In genomic region chr6:134926338-134926705, GRCm38 (mm10) we compare ENCODE assay signal across 8 mouse cellular contexts. TPM values are rescaled to one million over a fixed set of nuclear protein-coding genes. Genes with fewer than 3 reads are reported as not detected.
DNase-seq lines count a peak whose midpoint lies in the region; ATAC-seq and TF ChIP-seq lines count a peak whose summit lies in the region.

No protein-coding gene starts in this region.

- H3K4me1 ChIP-seq in heart, embryonic 13.5 days = peaks cover 61% of the 10 kb centered on the region
- no peaks in the 10 kb centered on the region for H3K4me1 ChIP-seq in ES-Bruce4 (ENCODE audit: control insufficient read depth, insufficient read depth, low read length)
- H3K4me1 ChIP-seq in forebrain, postnatal 0 days (ENCODE audit: insufficient read depth) = peaks cover 3% of the 10 kb centered on the region; the same call in 1 of the 2 replicates

- no peak for DNase-seq in heart, postnatal 25 days (ENCODE audit: low spot score)
- no peak for DNase-seq in forebrain, postnatal 0 days
- DNase-seq in embryo, embryonic 10.5 days (ENCODE audit: low spot score) = no peak
- DNase-seq in cerebellum, postnatal 25 days = no peak
- DNase-seq in Muller cell, postnatal 12 days (ENCODE audit: inconsistent ontology term) = no peak

- TF ChIP-seq CTCF in ES-Bruce4 (IDR thresholded peaks at IDR 0.05; ENCODE audit: low read depth, low read length) = no peak
- no peak for TF ChIP-seq CTCF in forebrain, postnatal 0 days (IDR thresholded peaks at IDR 0.05; ENCODE audit: low read depth)

- no peak for ATAC-seq in heart, embryonic 13.5 days (ENCODE audit: extremely low read depth, insufficient number of reproducible peaks, low FRiP score, low TSS enrichment)
- ATAC-seq in forebrain, postnatal 0 days = no peak

- peak overlapping the region; percentile 92 for H3K9ac ChIP-seq in heart, embryonic 13.5 days
- H3K9ac ChIP-seq in ES-Bruce4 (ENCODE audit: low read depth, poor library complexity, severe bottlenecking) = peak overlapping the region; percentile 90
- peak overlapping the region; percentile 76 for H3K9ac ChIP-seq in forebrain, postnatal 0 days

- H3K4me3 ChIP-seq in heart, embryonic 13.5 days = peak overlapping the region; percentile 64
- peak overlapping the region; percentile 63 for H3K4me3 ChIP-seq in ES-Bruce4 (ENCODE audit: low read depth, low read length)
- H3K4me3 ChIP-seq in forebrain, postnatal 0 days (ENCODE audit: low read depth, low read length) = peak overlapping the region; percentile 61
- peak overlapping the region; percentile 71 for H3K4me3 ChIP-seq in macrophage (ENCODE audit: inconsistent target)

- no peaks in the 10 kb centered on the region for H3K9me3 ChIP-seq in heart, embryonic 13.5 days
- no peaks in the 10 kb centered on the region for H3K9me3 ChIP-seq in ES-Bruce4 (replicated peaks; ENCODE audit: control insufficient read depth, insufficient read depth, low read length, poor library complexity, severe bottlenecking)
- H3K9me3 ChIP-seq in forebrain, postnatal 0 days (ENCODE audit: low read length) = no peaks in the 10 kb centered on the region

- no peak for TF ChIP-seq EP300 in ES-Bruce4 (IDR thresholded peaks at IDR 0.05; ENCODE audit: insufficient read depth, low read depth, low read length)

- WGBS in heart, embryonic 13.5 days = 38% methylated on average over 3 of the region's 3 CpGs
- WGBS in forebrain, postnatal 0 days = 25% methylated on average over 3 of the region's 3 CpGs
- 13% methylated on average over 3 of the region's 3 CpGs for WGBS in macrophage (ENCODE audit: missing documents)

- peaks cover 74% of the 10 kb centered on the region for H3K79me2 ChIP-seq in macrophage (ENCODE audit: inconsistent target)

- peak overlapping the region; percentile 99 for H3K27ac ChIP-seq in heart, embryonic 13.5 days (replicated peaks)
- H3K27ac ChIP-seq in ES-Bruce4 (ENCODE audit: insufficient read depth, low read length) (peak overlapping the region; percentile 45; the same call in 1 of the 2 replicates), macrophage (peak overlapping the region; percentile 95)
- peak overlapping the region; percentile 90 for H3K27ac ChIP-seq in forebrain, postnatal 0 days (ENCODE audit: low read depth, low read length)

- H3K4me2 ChIP-seq in heart, embryonic 13.5 days = peak overlapping the region; percentile 91
- peak overlapping the region; percentile 90 for H3K4me2 ChIP-seq in forebrain, postnatal 0 days (ENCODE audit: low read depth)

- no peak for TF ChIP-seq POLR2A in ES-Bruce4 (IDR thresholded peaks at IDR 0.05; ENCODE audit: insufficient read depth, low read length)

- H3K36me3 ChIP-seq in heart, embryonic 13.5 days = peaks cover 22% of the 10 kb centered on the region
- peaks cover 13% of the 10 kb centered on the region; the same call in 1 of the 2 replicates for H3K36me3 ChIP-seq in ES-Bruce4 (ENCODE audit: control insufficient read depth, insufficient read depth, low read length, poor library complexity, severe bottlenecking)
- H3K36me3 ChIP-seq in forebrain, postnatal 0 days (ENCODE audit: insufficient read depth) = no peaks in the 10 kb centered on the region
- no peaks in the 10 kb centered on the region for H3K36me3 ChIP-seq in macrophage (ENCODE audit: inconsistent target)

- H3K27me3 ChIP-seq in heart, embryonic 13.5 days (replicated peaks) = no peaks in the 10 kb centered on the region
- H3K27me3 ChIP-seq in ES-Bruce4 (ENCODE audit: control insufficient read depth, insufficient read depth, low read length, poor library complexity, severe bottlenecking) = no peaks in the 10 kb centered on the region
- no peaks in the 10 kb centered on the region for H3K27me3 ChIP-seq in forebrain, postnatal 0 days (ENCODE audit: insufficient read depth, low read length)

- intact Hi-C loops in heart, postnatal 25 days (cut with DNase I) = no loop called here

RNA-seq across cellular contexts. Expression of gene Cdkn1b, which starts 6.1 kb away (rescaled TPM):
- 14.4 and 17.4 TPM in 2 replicates for polyA plus RNA-seq in heart, embryonic 13.5 days (2015; fragmentation: Nextera tagmentation; extraction: Ambion mirVana)
- 10 to 100 TPM; 40.3 to 49.5 TPM for total RNA-seq in heart, postnatal 25 days (2021)
- polyA plus RNA-seq in ES-Bruce4 (2011; ENCODE audit: insufficient read depth, insufficient read length, low read depth, missing spikeins) (37.2 and 38.4 TPM in 2 replicates), macrophage (2018) (13.0 to 49.2 TPM (median 33.8 TPM) in 3 replicates)
- total RNA-seq in forebrain, postnatal 0 days (2014; rRNA removed) = 89.0 and 102 TPM in 2 replicates
- 36.0 and 44.0 TPM in 2 replicates for polyA plus RNA-seq in forebrain, postnatal 0 days (2015; fragmentation: Nextera tagmentation; extraction: Ambion mirVana)
- 10 to 100 TPM; 14.1 to 72.0 (median 31.5) TPM for total RNA-seq in macrophage (2018; cell fraction: chromatin; rRNA removed)
- 10 to 100 TPM; 12.9 to 44.8 (median 20.9) TPM for total RNA-seq in macrophage (2018; cell fraction: cytosol; rRNA removed)
- total RNA-seq in macrophage (2018; cell fraction: nucleus; rRNA removed) = 10 to 100 TPM; 18.9 to 91.9 (median 37.5) TPM

RNA-seq across cellular contexts. Expression of gene Gpr19, which starts 27.9 kb away (rescaled TPM):
- polyA plus RNA-seq in heart, embryonic 13.5 days (2015; fragmentation: Nextera tagmentation; extraction: Ambion mirVana) = 8.5 and 8.6 TPM in 2 replicates
- total RNA-seq in heart, postnatal 25 days (2021) = 1 to 10 TPM; 3.3 to 5.1 TPM
- polyA plus RNA-seq in ES-Bruce4 (2011; ENCODE audit: insufficient read depth, insufficient read length, low read depth, missing spikeins) = 26.3 and 26.8 TPM in 2 replicates
- 33.2 and 34.5 TPM in 2 replicates for total RNA-seq in forebrain, postnatal 0 days (2014; rRNA removed)
- 38.6 and 42.7 TPM in 2 replicates for polyA plus RNA-seq in forebrain, postnatal 0 days (2015; fragmentation: Nextera tagmentation; extraction: Ambion mirVana)
- total RNA-seq in macrophage (2018; cell fraction: chromatin; rRNA removed) = 1 to 10 TPM; 1.7 to 9.3 (median 4.4) TPM
- total RNA-seq in macrophage (2018; cell fraction: cytosol; rRNA removed) = 1 to 10 TPM; 1.1 to 3.4 (median 1.8) TPM
- total RNA-seq in macrophage (2018; cell fraction: nucleus; rRNA removed) = 1 to 10 TPM; 1.2 to 8.8 (median 3.6) TPM
- 2.1 to 4.4 TPM (median 2.6 TPM) in 3 replicates for polyA plus RNA-seq in macrophage (2018)

RNA-seq across cellular contexts. Expression of gene Apold1, which starts 55.2 kb away (rescaled TPM):
- 6.8 and 7.8 TPM in 2 replicates for polyA plus RNA-seq in heart, embryonic 13.5 days (2015; fragmentation: Nextera tagmentation; extraction: Ambion mirVana)
- 1 to 10 TPM; 7.0 to 8.2 TPM for total RNA-seq in heart, postnatal 25 days (2021)
- polyA plus RNA-seq in ES-Bruce4 (2011; ENCODE audit: insufficient read depth, insufficient read length, low read depth, missing spikeins) (0.39 and 0.49 TPM in 2 replicates), macrophage (2018) (0.06 TPM in 1 of 3 replicates, not detected in the others)
- total RNA-seq in forebrain, postnatal 0 days (2014; rRNA removed) = 8.7 TPM in 2 replicates
- polyA plus RNA-seq in forebrain, postnatal 0 days (2015; fragmentation: Nextera tagmentation; extraction: Ambion mirVana) = 5.9 and 6.2 TPM in 2 replicates
- under 1 TPM in 9 of 26 experiments, not detected in 17; 0.19 to 0.86 (median 0.31) TPM for total RNA-seq in macrophage (2018; cell fraction: chromatin; rRNA removed)
- under 1 TPM in 21 of 26 experiments, not detected in 5; 0.03 to 0.70 (median 0.10) TPM for total RNA-seq in macrophage (2018; cell fraction: cytosol; rRNA removed)
- total RNA-seq in macrophage (2018; cell fraction: nucleus; rRNA removed) = 1 to 10 TPM in 1 of 26 experiments, under 1 TPM in 11, not detected in 14; 0.11 to 2.1 (median 0.33) TPM

Comparison
In these comparisons a context has a peak if more than half of its experiments do, and no peak if none do; other contexts are left out.
1. H3K27ac ChIP-seq: peak in every context shown above with its lines; median percentile 99 in heart, embryonic 13.5 days; 95 in macrophage; 90 in forebrain, postnatal 0 days; 45 in ES-Bruce4.